Mouse (Mus musculus): ENCODE data around the gene Pltp.

GRCm38 (mm10) chr2:164827146-164827850 lies 30.2 kb downstream of the Pltp start:
- TF ChIP-seq CTCF (IDR thresholded peaks at IDR 0.05; ENCODE audit: low read depth) (no peak), EP300 (IDR thresholded peaks at IDR 0.05; ENCODE audit: low read depth) (no peak)

All from liver, embryonic 14.5 days (tissue).